Mouse (Mus musculus): Measurements from ENCODE around the gene Arhgef28.
"Not testable (repeated sequence)": the region's sequence is repeated elsewhere in the genome, so short reads cannot be mapped to it uniquely, and the experiment has no call there.

The Arhgef28 gene

GRCm38 (mm10) chr13:98069646-98070045 lies 136.6 kb downstream of the Arhgef28 start:
- DNase-seq: no peak

- no peak for DNase-seq
These were observed 143.4 kb downstream of the Arhgef28 start for GRCm38 (mm10) chr13:98062843-98063242.

GRCm38 (mm10) chr13:98060121-98060520 lies 146.1 kb downstream of the Arhgef28 start:
- DNase-seq: not testable (repeated sequence)

GRCm38 (mm10) chr13:98055194-98055593 lies 151.0 kb downstream of the Arhgef28 start:
- no peak for DNase-seq

- peak; percentile 72 for DNase-seq
These were observed 165.6 kb downstream of the Arhgef28 start for GRCm38 (mm10) chr13:98040628-98041150.

DNA sequence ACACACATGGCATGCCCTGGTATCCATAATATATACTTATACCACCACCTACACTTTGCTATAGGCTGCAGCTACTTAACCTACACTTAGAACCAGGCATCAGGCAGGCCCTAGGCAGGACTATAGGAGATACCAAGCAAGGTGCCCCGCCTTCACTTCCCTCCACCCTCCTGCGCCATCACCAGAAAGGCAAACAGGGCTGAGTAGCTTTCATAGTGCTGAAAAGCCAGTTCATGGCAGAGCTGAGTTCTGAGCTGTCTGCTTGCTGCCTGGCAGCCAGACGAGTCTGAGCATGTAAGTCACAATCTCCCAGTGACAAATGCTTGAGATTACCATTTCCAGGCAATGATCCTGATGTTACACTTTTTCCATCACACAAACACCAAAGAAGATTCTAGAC lies 167.5 kb downstream of the Arhgef28 start:
- DNase-seq: no peak

DNA sequence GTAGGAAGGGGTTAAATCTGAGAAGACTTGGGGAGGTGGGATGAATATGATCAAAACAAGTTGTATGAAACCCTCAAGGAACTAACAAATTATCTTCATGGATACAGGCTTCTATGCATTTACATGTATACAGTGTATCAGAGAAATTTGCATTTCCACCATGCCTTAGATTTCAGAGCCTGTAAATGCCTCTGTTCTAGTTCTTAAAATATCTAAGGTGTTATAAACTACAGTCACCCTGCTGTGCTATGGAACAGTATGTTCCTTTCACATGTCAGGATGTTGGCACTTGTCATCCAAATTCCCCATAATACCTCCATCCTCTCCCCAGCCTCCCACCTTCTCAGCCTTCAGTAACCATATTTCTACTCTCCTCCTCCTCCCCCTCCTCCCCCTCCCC lies 168.5 kb downstream of the Arhgef28 start:
- no peak for DNase-seq

DNA sequence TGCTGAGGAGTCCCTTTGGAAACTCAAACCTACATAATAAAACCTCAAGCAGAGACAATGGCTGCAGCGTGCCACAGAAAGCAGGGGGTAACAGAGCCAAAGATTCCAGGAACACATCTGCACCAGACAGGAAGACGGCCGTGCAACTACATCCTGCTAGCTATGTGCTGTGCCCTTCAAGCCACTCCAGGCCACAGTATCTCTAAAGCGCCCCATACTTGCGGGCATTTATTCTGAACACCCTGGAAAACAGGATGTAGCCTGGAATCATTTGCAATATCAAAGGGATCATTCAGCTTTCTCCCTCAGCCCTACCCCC lies 174.6 kb downstream of the Arhgef28 start:
- DNase-seq: no peak

GRCm38 (mm10) chr13:98030959-98031641 lies 175.1 kb downstream of the Arhgef28 start:
- DNase-seq: peak; percentile 88

DNA sequence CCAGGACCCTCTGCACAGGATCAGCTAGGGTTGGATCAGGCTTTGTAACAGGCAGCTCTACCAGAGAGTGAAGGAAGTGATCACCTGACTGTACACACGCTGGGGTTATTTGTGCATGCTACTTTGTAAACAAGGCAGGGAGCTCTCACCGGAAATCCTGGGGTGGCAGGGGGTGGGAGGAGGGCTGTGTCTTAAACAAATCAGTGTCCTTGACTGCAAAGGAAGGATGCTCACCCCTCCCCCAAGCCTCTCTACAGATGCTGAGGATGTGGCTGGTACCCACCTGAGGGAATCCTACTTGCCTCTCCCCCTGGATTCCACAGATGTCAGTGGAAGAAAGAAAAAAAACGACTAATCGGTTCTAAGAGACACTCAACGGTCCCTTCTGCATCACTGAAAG lies 176.2 kb downstream of the Arhgef28 start:
- DNase-seq: no peak

- DNase-seq: no peak
These were observed 177.5 kb downstream of the Arhgef28 start for GRCm38 (mm10) chr13:98028711-98029250.

- peak; percentile 76 for DNase-seq
These were observed 178.5 kb downstream of the Arhgef28 start for GRCm38 (mm10) chr13:98027641-98028204.

DNA sequence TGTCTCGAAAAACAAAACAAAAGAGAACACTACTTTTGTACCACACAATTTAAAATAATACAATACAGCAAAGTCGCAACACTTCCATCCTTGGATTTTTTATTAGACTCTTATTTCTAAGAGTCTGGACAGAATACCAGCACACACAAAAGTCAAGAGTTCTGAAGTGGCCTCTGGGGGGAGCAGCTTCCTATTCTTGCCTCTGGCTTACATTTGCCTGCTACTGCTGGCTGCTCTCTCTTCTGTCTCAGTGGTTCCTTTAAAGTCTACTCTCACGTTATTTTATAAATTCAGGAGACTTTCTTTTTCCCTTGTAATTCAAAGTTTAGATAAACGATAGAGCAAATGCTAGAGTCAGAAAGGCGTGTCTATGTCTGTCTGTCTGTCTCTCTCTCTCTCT lies 179.1 kb downstream of the Arhgef28 start:
- DNase-seq: peak; percentile 33

- DNase-seq: no peak
These were observed 180.3 kb downstream of the Arhgef28 start for GRCm38 (mm10) chr13:98025706-98026504.

- no peak for DNase-seq
These were observed 181.1 kb downstream of the Arhgef28 start for GRCm38 (mm10) chr13:98025162-98025561.

- DNase-seq: no peak
These were observed 181.6 kb downstream of the Arhgef28 start for GRCm38 (mm10) chr13:98024680-98025079.

DNA sequence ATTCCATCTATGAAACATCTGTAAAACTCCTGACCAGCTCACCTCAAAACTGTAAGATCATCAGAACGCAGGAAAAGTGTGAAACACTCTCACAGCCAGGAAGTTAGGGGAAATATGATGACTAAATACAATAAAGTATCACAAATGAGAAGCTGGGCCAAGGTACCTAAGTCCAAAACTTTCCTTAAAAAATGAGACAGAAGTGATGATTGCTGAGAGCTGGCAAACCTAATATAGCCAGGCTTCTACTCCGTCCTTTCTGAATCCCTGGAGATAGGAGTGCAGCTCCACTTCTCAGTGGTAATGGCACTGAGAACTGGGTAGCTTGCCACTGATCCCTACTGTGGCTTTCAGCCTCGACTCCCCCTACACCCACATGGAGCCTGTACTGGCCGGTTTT lies 184.3 kb downstream of the Arhgef28 start:
- DNase-seq: no peak

DNA sequence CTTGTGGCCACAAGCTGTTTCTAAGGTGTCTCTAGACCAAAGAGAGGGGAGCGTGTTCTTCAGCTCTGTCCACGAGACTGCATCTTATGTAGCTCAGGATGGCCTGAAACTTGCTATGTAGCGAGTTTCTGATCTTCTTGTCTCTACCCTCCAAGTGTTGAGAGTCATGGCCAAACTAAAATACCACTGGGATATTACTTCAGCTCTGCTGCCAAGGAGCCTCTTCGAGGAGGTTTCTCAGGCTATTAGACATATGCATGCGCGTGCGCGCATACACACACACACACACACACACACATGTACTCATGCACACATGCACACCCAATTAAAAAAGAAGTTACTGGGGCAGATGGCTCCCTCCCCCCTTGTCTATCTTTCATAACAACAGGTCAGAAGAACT lies 187.4 kb downstream of the Arhgef28 start:
- DNase-seq: not testable (repeated sequence)

- DNase-seq: no peak
These were observed 189.2 kb downstream of the Arhgef28 start for GRCm38 (mm10) chr13:98016923-98017588.

GRCm38 (mm10) chr13:98015981-98016922 lies 190.0 kb downstream of the Arhgef28 start:
- no peak for DNase-seq

GRCm38 (mm10) chr13:98014892-98015291 lies 191.3 kb downstream of the Arhgef28 start:
- no peak for DNase-seq

DNA sequence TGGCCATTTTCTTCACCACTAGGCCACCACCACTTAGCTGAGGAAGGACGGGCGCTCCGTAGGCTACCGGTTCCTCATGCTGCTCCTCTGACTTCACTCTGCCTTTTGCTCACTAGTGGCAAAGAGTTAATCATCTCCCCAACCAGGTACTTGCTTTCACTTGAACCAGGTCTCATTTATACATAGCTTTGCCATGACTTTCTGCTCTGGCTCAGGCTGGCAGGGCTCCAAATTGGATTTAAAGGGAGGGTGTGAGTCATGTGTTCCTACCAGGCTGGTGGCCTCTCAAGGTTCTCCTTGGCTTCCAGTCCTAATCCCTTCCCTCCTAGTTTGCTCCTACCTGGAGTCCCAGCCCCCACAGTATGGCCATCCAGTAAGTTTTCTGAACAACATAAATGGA lies 192.5 kb downstream of the Arhgef28 start:
- peak; percentile 53 for DNase-seq

All from lung, postnatal 14 days (tissue).